Mouse (Mus musculus) urinary bladder, postnatal 25 days (tissue): Measurements from ENCODE around the gene Pi4k2a.
A peak's percentile ranks its signal among the peaks of the same experiment; 100 is the strongest.

Experiments used
- DNase-seq: peaks from one replicate; pipeline ENCODE4 v3.0.0; 2022; ENCODE audit warnings: low spot score

The Pi4k2a gene

GRCm38 (mm10) chr19:42164188-42164587, 73.9 kb downstream of the Pi4k2a start:
- no peak for DNase-seq

- DNase-seq = peak; percentile 94
These were observed 75.9 kb downstream of the Pi4k2a start for GRCm38 (mm10) chr19:42166130-42166529.

- DNase-seq = no peak
These were observed 76.5 kb downstream of the Pi4k2a start for GRCm38 (mm10) chr19:42166766-42167165.

- DNase-seq = no peak
These were observed 77.2 kb downstream of the Pi4k2a start for GRCm38 (mm10) chr19:42167489-42167888.

- DNase-seq = no peak
These were observed 79.2 kb downstream of the Pi4k2a start for GRCm38 (mm10) chr19:42169322-42169975.

- peak; percentile 89 for DNase-seq
These were observed 80.0 kb downstream of the Pi4k2a start for GRCm38 (mm10) chr19:42170025-42170969.
